Mouse (Mus musculus) brain, adult 2 months (tissue): ENCODE results near the gene Rpl38.

ENCODE experiments used
- DNase-seq: peaks from one replicate; pipeline ENCODE4 v3.0.0; 2011; ENCODE audit warnings: low read depth, low spot score

Gene Rpl38

DNA sequence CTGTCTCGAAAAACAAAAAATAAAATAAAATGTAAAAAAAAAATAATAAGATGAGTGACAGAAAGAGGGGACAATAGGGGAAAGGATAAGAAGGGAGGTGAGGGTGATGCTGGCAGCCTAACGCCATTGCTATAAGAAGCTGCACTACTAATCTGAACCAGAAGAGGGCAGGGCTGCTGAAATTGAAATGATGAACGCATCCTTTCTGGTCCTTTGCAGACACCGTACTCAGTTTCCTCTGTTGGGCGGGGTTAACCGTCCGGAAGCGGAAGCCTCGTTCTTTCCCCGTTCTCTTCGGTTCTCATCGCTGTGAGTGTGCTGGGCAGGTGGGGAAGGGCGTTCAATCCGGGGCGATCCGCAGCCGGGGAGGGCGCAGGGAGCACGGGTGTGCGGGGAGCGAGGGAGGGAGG lies at the start of gene Rpl38:
Rpl38 (plus strand) TSS at position 224 of the 410 bp plus-strand sequence.
- DNase-seq, result peak; percentile 99

GRCm38 (mm10) chr11:114618697-114619417 lies 49.5 kb upstream of the Rpl38 start:
- peak; percentile 63 for DNase-seq

- no peak for DNase-seq
These were observed 42.1 kb upstream of the Rpl38 start for GRCm38 (mm10) chr11:114626071-114626690.

DNA sequence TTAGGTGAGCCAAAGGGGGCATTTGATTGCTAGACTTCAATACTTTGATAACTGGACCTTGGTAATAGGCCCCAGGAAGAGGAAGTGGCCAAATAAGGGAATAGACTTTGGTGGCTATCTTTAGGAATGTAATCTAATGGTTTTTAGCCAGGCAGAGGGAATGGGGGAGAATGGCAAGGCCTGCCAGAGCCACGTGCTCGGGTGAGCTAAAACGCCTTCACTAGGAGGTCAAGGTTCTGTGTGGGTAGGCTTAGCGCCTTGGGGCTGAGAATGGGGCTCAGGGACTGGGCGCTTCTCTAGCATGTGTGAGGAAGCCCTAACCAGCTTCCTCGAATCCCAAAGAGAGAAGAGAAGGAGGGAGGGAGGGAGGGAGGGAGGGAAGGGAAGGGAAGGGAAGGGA lies 41.3 kb upstream of the Rpl38 start:
- no peak for DNase-seq

GRCm38 (mm10) chr11:114628032-114628431 lies 40.3 kb upstream of the Rpl38 start:
- no peak for DNase-seq

DNA sequence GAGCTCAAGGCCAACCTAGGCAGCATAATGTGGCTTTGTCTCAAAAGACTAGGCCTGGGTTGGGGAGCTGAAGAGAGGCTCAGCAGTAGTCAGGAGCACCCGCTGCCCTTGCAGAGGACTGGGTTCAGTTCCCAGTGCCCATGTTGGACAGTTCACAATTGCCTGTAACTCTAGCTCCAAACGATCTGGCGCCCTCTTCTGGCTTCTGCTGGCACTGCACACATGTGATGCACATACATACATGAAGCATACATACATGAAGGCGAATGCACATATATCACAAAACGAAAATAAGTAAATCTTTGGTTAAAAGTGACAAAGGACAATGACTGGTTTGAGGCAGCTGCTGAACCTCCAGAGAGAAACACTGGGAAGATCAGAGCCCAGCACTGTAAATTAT lies 38.3 kb upstream of the Rpl38 start:
- no peak for DNase-seq

GRCm38 (mm10) chr11:114632266-114632665 lies 36.1 kb upstream of the Rpl38 start:
- no peak for DNase-seq

GRCm38 (mm10) chr11:114636292-114636691 lies 32.0 kb upstream of the Rpl38 start:
- peak; percentile 94 for DNase-seq

GRCm38 (mm10) chr11:114636727-114637505 lies 31.4 kb upstream of the Rpl38 start:
- DNase-seq, result peak; percentile 80

- peak; percentile 43 for DNase-seq
These were observed 29.6 kb upstream of the Rpl38 start for GRCm38 (mm10) chr11:114638647-114639290.

DNA sequence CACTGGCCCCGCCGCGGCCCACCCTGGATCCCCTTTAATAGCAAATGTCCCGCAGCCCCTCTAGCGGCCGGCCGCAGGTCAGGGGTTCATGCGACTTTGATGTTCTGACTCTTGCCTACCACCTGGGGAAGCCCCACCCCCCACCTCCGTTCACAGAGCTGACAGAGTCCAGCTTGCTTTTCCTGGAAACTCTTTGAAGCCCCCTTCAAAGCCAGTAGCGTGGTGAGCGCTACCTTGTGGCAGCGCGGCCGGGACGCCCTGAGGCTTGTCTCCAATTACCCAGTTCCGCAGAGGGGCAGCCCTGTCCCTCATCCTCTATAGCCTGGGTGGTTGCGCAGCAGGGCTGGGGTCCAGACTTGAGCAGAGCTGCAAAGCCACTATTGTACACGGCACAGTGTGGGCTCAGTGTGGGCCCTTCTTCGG lies 28.6 kb upstream of the Rpl38 start:
- DNase-seq, result no peak

DNA sequence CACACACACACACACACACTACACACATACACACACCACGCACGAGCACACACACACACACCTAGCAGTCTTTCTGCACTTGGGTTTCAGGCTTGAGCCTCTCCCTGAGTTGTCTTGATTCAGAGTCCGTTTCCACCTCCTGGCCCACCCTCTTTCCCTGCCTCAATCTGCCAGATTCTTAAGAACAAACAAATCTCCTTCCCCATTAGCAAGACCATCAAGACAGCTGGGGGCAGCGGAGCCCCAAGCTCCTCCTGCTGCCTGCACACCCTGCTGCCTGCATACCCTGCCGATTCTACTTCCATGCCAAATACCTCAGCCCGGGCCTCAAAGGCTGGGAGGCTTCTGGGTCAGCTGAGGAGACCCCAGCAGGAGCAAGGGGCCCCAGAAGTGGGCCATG lies 27.7 kb upstream of the Rpl38 start:
- DNase-seq, result no peak

- no peak for DNase-seq
These were observed 27.2 kb upstream of the Rpl38 start for GRCm38 (mm10) chr11:114641136-114641535.

- DNase-seq, result no peak
These were observed 26.1 kb upstream of the Rpl38 start for GRCm38 (mm10) chr11:114642184-114642583.

- no peak for DNase-seq
These were observed 25.4 kb upstream of the Rpl38 start for GRCm38 (mm10) chr11:114642926-114643325.

- DNase-seq, result no peak
These were observed 24.2 kb upstream of the Rpl38 start for GRCm38 (mm10) chr11:114644122-114644521.

DNA sequence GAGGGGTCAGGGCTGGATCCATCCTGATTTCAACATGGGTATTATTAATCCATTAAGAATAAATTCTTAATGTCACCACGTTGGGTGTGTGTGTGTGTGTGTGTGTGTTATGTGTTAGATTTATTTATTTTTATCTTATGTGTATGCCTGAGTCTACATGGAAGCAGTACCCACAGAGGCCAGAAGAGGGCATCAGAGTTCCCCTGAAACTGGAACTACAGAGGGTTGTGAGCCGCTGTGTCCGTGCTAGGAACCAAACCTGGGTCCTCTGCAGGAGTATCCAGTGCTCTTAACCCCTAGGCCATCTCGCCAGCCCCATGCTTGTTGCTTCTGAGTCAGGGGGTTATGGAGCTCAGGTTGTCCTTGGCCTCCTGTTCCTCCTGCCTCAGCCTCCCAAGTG lies 18.8 kb upstream of the Rpl38 start:
- no peak for DNase-seq

- DNase-seq, result no peak
These were observed 15.8 kb upstream of the Rpl38 start for GRCm38 (mm10) chr11:114652531-114652930.

DNA sequence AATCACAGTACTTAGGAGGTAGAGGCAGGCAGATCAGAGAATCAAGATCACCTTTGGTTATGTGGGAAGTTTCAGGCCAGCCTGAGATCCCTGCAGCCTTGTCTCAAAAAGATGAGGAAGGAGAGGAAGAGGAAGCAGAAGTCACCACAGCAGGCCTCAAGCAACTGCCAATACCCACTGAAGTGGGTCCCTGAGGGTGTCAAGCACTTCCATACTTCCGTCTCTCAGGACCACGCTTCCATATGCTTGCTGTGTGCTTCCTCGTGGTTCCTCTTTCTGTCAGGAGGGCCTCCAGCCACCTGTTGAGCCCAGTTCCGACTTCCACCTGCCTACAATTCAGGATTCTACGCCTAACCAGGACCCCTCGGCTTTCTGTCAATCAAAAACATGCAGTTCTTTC lies 14.7 kb upstream of the Rpl38 start:
- no peak for DNase-seq

DNA sequence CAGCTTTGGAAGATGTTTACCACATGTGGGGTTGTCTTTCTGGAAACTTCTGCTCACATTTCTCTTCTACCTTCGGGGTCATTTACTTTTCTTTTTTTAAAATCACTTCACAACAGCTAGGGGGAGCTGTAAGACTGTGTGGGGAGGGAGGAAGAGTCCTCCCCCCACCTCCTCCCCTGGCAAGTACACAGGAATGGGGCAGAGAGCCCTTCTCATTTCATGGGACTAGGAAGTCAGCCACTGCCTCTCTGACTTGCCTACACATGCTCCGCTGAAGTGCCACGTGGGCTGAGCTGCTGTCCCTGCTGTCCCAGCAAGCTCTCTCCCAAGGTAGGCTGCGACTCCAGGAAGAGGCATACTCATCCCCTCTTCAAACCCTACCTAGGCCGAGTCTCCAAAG lies 13.8 kb upstream of the Rpl38 start:
- peak; percentile 59 for DNase-seq

DNA sequence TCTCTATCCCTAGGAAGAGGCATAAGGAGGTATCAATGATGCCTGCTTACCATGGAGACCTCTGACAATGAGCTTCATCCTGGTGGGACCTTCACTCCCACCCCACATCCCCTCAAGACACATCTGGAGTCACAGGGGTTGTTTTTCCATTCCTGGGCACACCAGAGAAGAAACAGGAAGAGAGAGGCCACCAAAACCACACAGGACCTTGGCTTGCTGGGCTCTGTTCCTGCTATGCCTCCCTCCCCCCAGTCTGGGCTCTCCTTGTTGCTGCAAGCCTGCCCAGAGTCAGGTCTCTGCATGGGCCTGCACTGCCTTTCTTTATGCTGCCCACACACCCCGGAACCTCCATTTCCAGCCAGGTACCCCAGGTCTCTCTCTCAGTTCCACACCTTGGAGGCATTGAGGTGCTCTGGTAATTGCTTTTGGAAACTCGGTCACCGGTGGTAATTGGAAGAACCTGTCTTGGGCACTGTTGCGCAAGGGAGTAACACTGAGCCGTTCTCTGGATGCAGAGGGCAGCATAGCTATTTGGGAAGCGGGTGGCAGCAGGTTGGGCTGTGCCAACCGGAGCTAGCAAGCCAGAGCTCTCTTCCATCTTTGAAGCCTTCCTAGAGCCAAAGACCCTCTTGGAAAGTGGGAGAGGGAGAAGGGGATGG lies 12.8 kb upstream of the Rpl38 start:
- DNase-seq, result no peak
